Mouse (Mus musculus): ENCODE results near the gene Cradd. TPM values are rescaled to one million over a fixed set of nuclear protein-coding genes. Genes with fewer than 3 reads are reported as not detected.

Cradd gene
- total RNA-seq, 2 experiments from 2014 or later: 13.0 to 14.0 TPM

GRCm38 (mm10) chr10:95278085-95278484 lies 45.8 kb downstream of the Cradd start:
- DNase-seq (ENCODE audit: low spot score in 2 of 2): no peak

DNA sequence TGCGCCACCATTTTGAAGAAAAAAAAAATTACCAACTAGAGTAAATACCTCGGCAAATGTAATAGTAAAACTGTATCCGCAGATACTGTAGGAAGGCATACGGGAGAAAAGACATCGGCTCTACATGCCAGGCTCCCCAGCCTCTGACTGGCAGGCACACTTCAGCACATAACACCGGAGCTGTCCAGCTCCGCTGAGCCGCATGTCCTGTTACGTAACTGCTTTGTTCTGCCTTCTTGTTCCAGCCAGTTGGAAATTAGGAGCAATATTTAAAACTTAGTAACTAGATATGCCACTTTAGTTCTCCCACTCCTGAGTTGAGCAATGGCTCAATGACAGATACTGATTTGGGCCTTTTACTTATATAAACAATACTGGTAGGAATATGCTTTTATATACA lies 48.4 kb downstream of the Cradd start:
- DNase-seq (ENCODE audit: low spot score in 2 of 2): no peak

DNA sequence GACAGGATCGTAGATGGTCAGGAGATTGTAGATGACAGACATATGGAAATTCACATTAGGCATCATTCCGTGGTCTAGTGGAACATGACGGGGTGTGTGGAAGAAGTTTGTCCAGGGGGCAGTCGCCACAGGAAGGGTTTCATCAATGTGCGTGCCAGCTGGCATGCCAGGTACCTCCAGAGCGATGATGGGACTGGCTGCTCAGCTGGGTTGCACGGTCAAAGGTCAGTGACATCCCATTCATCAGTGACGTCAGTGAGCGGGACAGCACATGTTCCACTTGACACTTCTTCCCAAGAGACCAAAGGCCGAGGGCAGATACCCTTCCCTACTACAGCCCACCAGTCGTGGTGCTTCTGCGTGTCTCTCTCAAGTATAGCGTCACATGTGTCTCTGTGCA lies 50.7 kb downstream of the Cradd start:
- no peak for DNase-seq (ENCODE audit: low spot score in 2 of 2)

DNA sequence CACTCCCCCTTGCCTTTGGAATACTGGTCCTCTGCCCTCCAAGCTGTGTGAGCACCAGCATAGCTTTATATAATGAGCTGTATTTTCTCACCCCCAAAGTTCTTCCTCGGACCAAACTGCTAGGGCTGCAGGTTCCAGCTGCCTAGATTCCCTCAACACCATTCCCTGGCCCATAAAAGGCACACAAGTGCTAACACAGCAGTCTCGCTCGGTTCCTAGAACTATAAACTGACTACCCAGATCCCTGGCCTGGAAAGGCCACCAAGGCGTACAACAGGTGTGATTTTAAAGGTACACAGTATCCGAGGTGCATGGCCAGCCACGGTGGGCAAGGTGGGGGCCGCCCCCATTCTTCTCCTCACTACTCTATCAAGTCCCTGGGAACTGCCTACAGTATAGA lies 54.8 kb downstream of the Cradd start:
- DNase-seq (ENCODE audit: low spot score in 2 of 2): no peak

DNA sequence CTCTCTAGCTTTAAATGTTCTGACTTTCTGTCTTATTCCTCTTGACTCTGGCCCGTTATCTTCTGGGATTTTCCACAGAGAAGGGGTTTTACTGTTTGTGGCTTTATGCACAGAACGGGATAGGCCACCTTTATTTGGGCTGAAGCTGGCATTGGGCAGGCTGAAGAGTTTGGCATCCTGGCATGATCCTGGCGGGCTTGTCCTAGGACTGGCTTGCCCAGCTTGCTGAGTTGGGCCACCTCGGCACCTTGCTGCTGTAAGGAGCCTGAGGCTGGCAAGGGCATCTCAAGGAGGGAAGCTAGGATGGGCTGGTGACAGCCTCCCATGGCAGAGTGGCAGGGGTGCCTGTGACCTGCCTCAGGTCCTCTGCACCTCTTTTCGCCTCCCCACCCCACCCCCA lies 55.6 kb downstream of the Cradd start:
- DNase-seq (ENCODE audit: low spot score in 2 of 2): no peak

GRCm38 (mm10) chr10:95266983-95267382 lies 57.0 kb downstream of the Cradd start:
- no peak for DNase-seq (ENCODE audit: low spot score in 2 of 2)

DNA sequence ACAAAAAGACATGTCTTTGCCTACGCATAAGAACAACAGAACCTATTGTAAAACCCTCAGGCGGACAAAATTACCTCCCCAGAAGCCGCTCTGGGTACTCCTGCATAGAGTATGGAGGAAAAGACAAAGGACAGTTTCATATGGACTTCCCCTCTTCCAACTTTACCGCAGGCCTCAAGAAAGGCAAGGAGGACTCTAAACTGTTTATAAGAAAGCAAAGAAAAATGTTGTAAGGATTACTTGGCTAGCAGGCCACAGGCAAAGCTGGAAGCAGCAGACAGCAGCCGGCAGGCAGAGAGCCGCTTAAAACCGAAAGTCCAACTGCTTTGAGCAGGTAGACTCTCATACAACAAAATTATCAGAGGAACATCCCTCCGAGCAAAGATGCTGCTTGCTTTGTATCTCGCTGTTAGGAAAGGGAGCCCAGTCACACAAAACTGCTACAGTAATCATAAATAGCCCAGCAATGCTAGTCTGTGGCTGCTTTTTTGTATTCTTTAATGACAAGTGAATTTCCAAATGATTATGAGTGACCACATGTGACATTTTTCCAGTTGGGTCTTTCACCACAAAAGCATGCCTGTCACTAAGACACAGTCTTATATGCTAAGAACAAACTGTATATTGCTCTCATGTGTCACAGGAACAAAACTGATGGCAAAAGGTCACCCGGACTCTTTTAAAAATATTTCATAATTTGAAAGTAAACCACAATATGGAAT lies 57.7 kb downstream of the Cradd start:
- DNase-seq (ENCODE audit: low spot score in 2 of 2): no peak

- DNase-seq (ENCODE audit: low spot score in 2 of 2): no peak
Measured at GRCm38 (mm10) chr10:95265576-95265975, 58.4 kb downstream of the Cradd start.

DNA sequence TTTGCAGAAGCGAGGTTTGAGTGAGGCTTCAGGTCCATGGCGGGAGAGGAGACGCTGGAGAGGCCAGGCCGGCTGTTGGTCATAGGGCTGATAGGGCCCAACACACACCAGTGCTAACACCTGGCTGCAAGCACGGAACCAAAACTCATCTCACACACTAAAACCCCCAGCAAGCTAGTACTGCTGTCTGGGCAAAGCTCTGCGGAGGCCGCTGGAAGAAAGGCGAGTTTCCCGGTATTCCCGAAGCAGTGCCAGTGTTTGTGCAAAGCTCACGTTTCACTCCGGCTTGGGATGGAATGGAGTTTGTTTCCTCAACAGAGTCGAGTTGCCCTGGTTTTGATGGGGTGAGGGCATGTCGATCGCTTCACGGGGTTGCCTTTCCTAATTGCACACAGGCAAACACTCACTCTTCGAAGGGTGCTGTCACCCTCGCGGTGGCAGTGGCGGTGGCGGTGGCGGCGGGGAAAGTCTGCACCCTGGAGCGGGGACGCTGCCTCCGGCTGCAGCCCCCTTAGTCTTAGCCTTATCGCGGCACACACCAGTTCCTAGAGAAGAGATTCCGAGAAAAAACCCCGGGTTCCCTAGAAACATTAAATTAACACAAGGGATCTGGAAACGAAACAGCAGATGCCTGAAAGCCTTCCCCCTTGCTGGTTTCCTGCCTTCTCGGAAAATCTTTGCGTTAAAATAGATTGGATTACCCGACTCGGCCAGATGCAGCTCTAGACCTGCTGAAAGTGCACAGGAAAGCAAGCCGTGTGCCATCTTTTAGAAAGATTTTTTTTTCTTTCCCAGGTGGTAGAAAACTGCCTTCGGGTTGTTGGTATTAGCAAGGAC lies 59.2 kb downstream of the Cradd start:
- peak in 1 of 2 experiments; percentile 18 for DNase-seq (ENCODE audit: low spot score in 2 of 2)

DNA sequence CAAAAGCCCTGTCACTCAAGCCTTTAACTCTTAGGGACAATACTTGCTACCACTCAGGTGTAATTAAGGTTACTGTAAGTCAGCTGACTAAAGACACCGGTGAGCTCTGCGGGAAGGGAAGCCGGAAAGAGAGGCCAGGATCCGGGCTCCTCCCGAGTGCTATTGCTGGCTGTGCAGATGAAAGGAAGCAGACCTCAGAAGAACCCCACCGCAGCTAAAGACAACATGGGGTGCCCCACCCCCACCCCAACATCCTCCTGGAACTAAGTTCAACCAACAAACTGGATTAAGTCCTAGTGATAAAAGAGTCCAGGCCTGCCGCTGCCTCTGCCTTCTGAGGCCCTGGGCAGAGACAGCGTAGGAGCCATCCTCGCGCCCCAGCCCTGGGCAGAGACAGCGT lies 61.5 kb downstream of the Cradd start:
- no peak for DNase-seq (ENCODE audit: low spot score in 2 of 2)

DNA sequence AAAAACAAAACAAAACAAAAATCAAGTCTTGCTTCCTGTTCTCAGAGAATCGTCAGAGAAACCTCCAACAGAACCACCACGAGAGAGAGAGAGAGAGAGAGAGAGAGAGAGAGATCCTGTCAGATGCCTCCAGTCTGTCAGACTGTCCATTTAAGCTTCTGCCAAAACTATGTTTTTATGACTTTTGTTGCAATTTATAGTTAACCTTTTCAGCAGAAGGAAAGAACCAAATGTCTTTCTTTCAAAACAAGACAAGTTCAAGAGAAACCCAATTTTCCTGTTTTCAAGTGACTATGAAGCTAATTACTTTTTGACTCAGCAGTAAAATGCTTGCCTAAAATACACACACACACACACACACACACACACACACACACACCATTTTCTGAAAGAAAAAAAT lies 62.7 kb downstream of the Cradd start:
- DNase-seq (ENCODE audit: low spot score in 2 of 2): no peak

GRCm38 (mm10) chr10:95260420-95260819 lies 63.5 kb downstream of the Cradd start:
- DNase-seq (ENCODE audit: low spot score in 2 of 2): no peak

DNA sequence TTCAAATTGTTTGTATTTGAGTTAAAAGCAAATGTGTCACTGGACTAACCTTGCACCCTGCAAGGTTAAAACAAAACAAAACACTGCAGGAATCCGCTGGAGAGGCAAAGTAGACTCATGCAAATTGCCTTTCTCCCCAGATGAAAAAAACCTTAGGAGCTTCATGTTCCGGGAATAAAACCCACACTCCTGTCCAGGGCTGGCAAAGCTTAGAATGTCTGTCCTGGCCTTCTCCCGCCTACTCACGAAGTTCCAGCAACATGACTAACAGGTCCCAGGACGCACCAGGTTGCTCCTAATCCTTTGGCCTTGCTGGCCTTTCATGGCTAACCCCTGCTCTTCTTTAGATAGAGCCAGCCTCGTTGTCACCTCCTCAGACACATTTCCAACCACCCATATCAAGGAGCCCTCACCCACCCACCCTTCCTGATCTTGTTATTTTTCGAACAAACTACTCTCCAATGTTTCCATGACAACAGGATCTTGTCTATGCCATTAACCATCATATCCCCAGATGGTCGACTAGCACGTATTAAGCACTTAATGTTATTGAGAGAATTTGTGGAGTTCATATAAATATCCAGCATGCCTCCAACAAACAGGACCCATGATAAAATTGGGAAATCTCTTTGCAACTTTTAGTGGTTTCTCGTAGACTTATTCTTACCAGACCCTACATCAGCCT lies 65.3 kb downstream of the Cradd start:
- DNase-seq (ENCODE audit: low spot score in 2 of 2): no peak

GRCm38 (mm10) chr10:95257979-95258378 lies 66.0 kb downstream of the Cradd start:
- DNase-seq (ENCODE audit: low spot score in 2 of 2): no peak

- DNase-seq (ENCODE audit: low spot score in 2 of 2): no peak
Measured at GRCm38 (mm10) chr10:95256095-95256494, 67.8 kb downstream of the Cradd start.

DNA sequence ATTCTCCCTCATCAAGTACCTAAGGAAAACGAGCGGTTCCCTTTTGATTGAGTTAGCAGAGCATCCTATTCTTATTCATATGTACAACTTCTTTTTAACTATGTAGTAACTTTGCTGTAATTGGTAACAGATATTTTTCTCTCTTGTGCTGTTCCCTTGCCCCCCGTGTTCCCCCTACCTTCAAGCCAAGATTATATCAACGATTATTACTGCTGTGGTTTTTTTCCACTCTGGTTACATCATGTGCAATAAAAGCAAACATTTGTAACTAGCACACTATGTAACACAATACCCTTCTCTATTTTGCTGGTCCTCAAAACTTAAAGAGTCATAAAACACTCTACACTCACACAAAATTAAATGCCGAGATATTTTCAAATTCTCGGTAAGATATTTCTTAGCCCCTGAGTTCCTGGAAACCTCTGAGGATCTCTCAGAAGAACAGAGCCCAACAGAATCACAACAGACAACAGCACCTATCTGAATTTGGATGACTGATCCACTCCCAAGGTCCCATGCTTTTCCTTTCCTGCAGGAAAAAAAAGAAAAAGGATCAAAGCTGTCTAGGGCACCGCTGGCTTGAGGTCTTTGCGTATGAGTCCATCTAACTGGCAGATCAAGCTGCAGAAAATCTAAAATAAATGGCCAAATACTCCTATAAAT lies 68.8 kb downstream of the Cradd start:
- DNase-seq (ENCODE audit: low spot score in 2 of 2): no peak

- no peak for DNase-seq (ENCODE audit: low spot score in 2 of 2)
Measured at GRCm38 (mm10) chr10:95254453-95255001, 69.4 kb downstream of the Cradd start.

DNA sequence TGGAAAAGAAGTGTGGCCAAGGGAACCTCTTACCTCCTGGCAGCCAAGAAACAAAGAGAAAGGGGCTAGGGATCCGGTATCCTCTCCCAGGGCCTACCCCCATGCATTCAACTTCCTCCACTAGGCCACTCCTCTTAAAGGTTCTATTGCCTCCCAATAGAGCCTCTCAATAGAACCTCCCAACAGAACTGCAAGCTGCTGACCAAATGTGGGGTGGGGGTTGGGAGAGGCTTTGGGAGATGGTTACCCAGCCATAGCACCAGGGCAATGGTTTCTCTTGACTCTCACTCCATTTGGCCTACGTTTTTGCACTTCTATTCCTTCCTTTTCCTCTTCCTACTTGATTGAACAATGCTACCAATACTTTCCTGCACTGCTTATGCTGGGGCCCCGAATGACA lies 69.9 kb downstream of the Cradd start:
- no peak for DNase-seq (ENCODE audit: low spot score in 2 of 2)

DNA sequence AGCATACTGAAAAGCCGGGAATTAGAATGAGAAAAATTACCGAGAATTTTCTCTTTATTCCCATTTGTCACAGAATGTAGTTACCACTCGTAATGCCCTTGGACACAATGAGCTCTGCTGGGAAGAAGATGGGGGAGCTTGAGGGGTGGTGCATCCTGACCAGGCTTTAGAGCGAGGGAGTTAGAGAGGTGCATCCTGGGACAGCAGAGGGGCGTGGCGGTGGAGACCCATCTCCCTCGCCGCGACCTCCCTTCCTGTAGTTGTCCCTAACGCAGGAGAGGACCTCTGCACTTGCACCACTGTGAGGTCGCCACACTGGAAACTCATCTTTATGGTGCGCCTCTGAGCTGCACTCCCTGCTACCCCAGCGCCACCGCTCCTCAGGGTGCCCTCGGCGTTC lies 72.3 kb downstream of the Cradd start:
- DNase-seq (ENCODE audit: low spot score in 2 of 2): no peak

DNA sequence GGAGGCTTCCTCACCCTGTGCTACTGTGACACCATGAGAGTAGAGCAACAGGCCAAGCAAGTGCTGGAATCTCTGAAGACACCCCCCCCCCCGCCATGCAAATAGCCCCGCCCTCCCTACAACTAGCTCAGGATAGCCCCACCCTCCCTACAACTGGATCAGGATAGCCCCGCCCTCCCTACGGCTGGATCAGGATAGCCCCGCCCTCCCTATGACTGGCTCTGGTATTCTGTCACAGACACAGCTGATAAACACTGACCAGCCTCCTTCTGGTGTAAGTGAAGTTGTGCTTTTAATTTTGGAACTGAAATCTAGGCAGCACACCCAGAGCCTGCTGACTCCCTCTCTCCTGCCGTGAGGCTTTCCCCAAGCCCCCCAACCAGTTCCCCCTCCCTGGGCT lies 75.6 kb downstream of the Cradd start:
- DNase-seq (ENCODE audit: low spot score in 2 of 2): no peak

DNA sequence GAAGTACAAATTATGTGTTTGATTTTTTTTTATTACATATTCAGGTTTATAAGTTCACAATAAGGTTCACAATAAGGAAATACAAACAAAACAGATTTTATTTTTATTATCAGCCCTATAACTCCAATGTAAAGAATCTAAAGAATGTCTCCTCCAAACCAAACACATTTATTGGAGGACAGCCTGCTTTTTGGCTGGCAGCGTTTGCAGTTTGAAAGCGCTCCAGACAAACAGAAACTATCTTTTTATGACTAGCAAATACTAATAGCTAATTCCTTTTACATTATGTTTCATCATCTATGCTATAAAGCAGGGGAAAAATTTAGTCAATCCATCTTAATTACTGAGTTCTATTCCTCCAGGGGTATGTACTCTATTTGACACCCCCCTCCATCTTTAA lies 77.2 kb downstream of the Cradd start:
- DNase-seq (ENCODE audit: low spot score in 2 of 2): no peak

Data from adrenal gland, postnatal 4 days (tissue).